Mouse (Mus musculus): Measurements from ENCODE around the gene Pitpnc1. TPM values are rescaled to one million over a fixed set of nuclear protein-coding genes. Genes with fewer than 3 reads are reported as not detected.

The Pitpnc1 gene
- polyA plus RNA-seq, 1 experiment from 2014 or later = 20.8 TPM

- Histone ChIP-seq H3K4me3 (ENCODE audit: low read length) (no peak overlapping the region), H3K9ac (ENCODE audit: low read length) (no peak overlapping the region), H3K36me3 (ENCODE audit: control insufficient read depth, insufficient read depth) (no peaks in the 10 kb centered on the region), H3K27me3 (ENCODE audit: control insufficient read depth, insufficient read depth, low read length) (no peaks in the 10 kb centered on the region), H3K27ac (ENCODE audit: low read length) (no peak overlapping the region), H3K4me1 (ENCODE audit: control insufficient read depth, insufficient read depth, low read length) (peaks cover 12% of the 10 kb centered on the region), H3K9me3 (replicated peaks; ENCODE audit: control insufficient read depth, low read length) (no peaks in the 10 kb centered on the region), H3K4me2 (ENCODE audit: low read depth, low read length) (no peak overlapping the region)
- WGBS = 85% methylated on average over 7 of the region's 7 CpGs
- no peak for ATAC-seq (replicated peaks; ENCODE audit: extremely low read depth, insufficient read depth, low FRiP score)
Observed at GRCm38 (mm10) chr11:107408886-107409285, 61.6 kb downstream of the Pitpnc1 start.

- Histone ChIP-seq H3K36me3 (ENCODE audit: control insufficient read depth, insufficient read depth) (no peaks in the 10 kb centered on the region), H3K4me2 (ENCODE audit: low read depth, low read length) (no peak overlapping the region), H3K9me3 (replicated peaks; ENCODE audit: control insufficient read depth, low read length) (no peaks in the 10 kb centered on the region), H3K27ac (ENCODE audit: low read length) (no peak overlapping the region), H3K4me1 (ENCODE audit: control insufficient read depth, insufficient read depth, low read length) (peaks cover under 1% of the 10 kb centered on the region; the same call in 1 of the 2 replicates), H3K4me3 (ENCODE audit: low read length) (no peak overlapping the region), H3K27me3 (ENCODE audit: control insufficient read depth, insufficient read depth, low read length) (no peaks in the 10 kb centered on the region), H3K9ac (ENCODE audit: low read length) (no peak overlapping the region)
- WGBS = 75% methylated on average over 9 of the region's 9 CpGs
- ATAC-seq (replicated peaks; ENCODE audit: extremely low read depth, insufficient read depth, low FRiP score) = no peak
Observed at GRCm38 (mm10) chr11:107407698-107408097, 62.8 kb downstream of the Pitpnc1 start.

GRCm38 (mm10) chr11:107405606-107406333 is 64.7 kb downstream of the Pitpnc1 start:
- WGBS = 95% methylated on average over 11 of the region's 11 CpGs

GRCm38 (mm10) chr11:107403309-107403708 is 67.2 kb downstream of the Pitpnc1 start:
- H3K9me3 ChIP-seq (replicated peaks; ENCODE audit: control insufficient read depth, low read length) = no peaks in the 10 kb centered on the region; the same call in 1 of the 2 replicates
- no peaks in the 10 kb centered on the region for H3K4me1 ChIP-seq (ENCODE audit: control insufficient read depth, insufficient read depth, low read length)
- WGBS = 72% methylated on average over 10 of the region's 10 CpGs
- no peak overlapping the region for H3K27ac ChIP-seq (ENCODE audit: low read length)
- no peak overlapping the region for H3K9ac ChIP-seq (ENCODE audit: low read length)
- no peak overlapping the region for H3K4me3 ChIP-seq (ENCODE audit: low read length)
- ATAC-seq (replicated peaks; ENCODE audit: extremely low read depth, insufficient read depth, low FRiP score) = no peak
- H3K27me3 ChIP-seq (ENCODE audit: control insufficient read depth, insufficient read depth, low read length) = no peaks in the 10 kb centered on the region
- no peak overlapping the region for H3K4me2 ChIP-seq (ENCODE audit: low read depth, low read length)
- H3K36me3 ChIP-seq (ENCODE audit: control insufficient read depth, insufficient read depth) = no peaks in the 10 kb centered on the region

More at GRCm38 (mm10) chr11:107405606-107406333, 64.7 kb downstream of the Pitpnc1 start:
- Histone ChIP-seq H3K4me3 (ENCODE audit: low read length) (no peak overlapping the region), H3K27ac (ENCODE audit: low read length) (no peak overlapping the region), H3K9me3 (replicated peaks; ENCODE audit: control insufficient read depth, low read length) (no peaks in the 10 kb centered on the region; the same call in 1 of the 2 replicates), H3K4me2 (ENCODE audit: low read depth, low read length) (no peak overlapping the region), H3K9ac (ENCODE audit: low read length) (no peak overlapping the region), H3K4me1 (ENCODE audit: control insufficient read depth, insufficient read depth, low read length) (no peaks in the 10 kb centered on the region), H3K36me3 (ENCODE audit: control insufficient read depth, insufficient read depth) (no peaks in the 10 kb centered on the region), H3K27me3 (ENCODE audit: control insufficient read depth, insufficient read depth, low read length) (no peaks in the 10 kb centered on the region)
- no peak for ATAC-seq (replicated peaks; ENCODE audit: extremely low read depth, insufficient read depth, low FRiP score)

DNA sequence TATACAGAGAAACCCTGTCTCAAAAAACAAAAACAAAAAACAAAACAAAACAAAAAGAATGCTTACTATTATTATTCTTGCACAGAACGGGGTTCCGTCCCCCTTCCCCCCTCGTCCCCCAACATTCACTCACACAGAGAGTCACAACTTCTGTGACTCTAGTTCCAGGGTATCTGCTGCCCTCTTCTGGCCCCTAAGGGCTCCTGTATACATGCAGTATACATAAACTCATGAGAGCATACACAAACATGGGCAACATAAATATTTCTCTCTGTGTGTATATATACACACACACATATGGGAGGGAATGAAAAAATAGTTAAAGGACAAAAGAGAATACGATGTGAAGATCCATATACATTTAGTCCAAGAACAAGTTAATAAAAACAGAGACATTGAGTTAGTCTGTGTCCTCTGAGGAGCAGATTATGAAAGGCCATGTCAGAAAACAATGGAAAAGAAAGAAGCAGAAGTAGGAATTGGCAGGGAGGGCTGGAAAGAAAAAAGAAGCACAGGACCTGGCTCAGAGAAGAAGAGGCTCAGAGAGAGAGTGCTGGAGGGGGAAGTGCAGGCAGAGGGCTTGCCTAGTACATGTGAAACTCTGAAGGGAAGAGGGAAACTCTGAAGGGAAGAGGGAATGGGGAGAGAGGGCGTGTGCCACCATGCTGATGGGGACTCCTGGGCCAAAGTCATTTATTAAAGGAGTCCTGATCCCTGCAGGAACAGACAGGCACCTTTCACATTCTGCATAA is 68.5 kb downstream of the Pitpnc1 start:
- ATAC-seq (replicated peaks; ENCODE audit: extremely low read depth, insufficient read depth, low FRiP score) = no peak
- Histone ChIP-seq H3K27ac (ENCODE audit: low read length) (no peak overlapping the region), H3K9ac (ENCODE audit: low read length) (no peak overlapping the region), H3K4me2 (ENCODE audit: low read depth, low read length) (no peak overlapping the region), H3K4me1 (ENCODE audit: control insufficient read depth, insufficient read depth, low read length) (0 out of 2 replicates have a peak, but pooled peaks cover 5% of the 10 kb centered on the region), H3K36me3 (ENCODE audit: control insufficient read depth, insufficient read depth) (no peaks in the 10 kb centered on the region), H3K27me3 (ENCODE audit: control insufficient read depth, insufficient read depth, low read length) (no peaks in the 10 kb centered on the region), H3K9me3 (replicated peaks; ENCODE audit: control insufficient read depth, low read length) (no peaks in the 10 kb centered on the region; the same call in 1 of the 2 replicates), H3K4me3 (ENCODE audit: low read length) (no peak overlapping the region)
- 94% methylated on average over 5 of the region's 5 CpGs for WGBS

DNA sequence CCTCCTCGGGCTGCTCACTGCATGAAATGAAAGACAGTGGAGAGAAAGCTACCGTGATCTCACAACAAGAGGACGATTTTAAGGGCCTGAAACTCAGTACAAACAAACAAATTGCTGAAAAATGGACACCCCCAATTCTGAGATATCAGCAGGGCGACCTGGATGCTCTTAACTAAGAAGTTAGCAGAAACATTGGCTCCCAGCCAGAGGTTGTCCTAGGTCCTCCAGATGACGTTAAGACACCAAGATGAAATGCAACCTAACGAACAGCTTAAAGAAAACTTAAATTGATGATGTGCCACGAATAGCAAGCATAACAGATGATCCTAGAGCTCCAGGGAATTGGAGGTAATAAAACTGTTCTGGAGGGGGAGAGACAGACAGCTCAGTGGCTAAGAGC is 69.7 kb downstream of the Pitpnc1 start:
- Histone ChIP-seq H3K9me3 (replicated peaks; ENCODE audit: control insufficient read depth, low read length) (no peaks in the 10 kb centered on the region; the same call in 1 of the 2 replicates), H3K36me3 (ENCODE audit: control insufficient read depth, insufficient read depth) (no peaks in the 10 kb centered on the region), H3K4me3 (ENCODE audit: low read length) (no peak overlapping the region), H3K27ac (ENCODE audit: low read length) (no peak overlapping the region), H3K9ac (ENCODE audit: low read length) (no peak overlapping the region), H3K4me1 (ENCODE audit: control insufficient read depth, insufficient read depth, low read length) (0 out of 2 replicates have a peak, but pooled peaks cover 5% of the 10 kb centered on the region), H3K27me3 (ENCODE audit: control insufficient read depth, insufficient read depth, low read length) (no peaks in the 10 kb centered on the region), H3K4me2 (ENCODE audit: low read depth, low read length) (no peak overlapping the region)
- WGBS = 72% methylated on average over 7 of the region's 7 CpGs
- ATAC-seq (replicated peaks; ENCODE audit: extremely low read depth, insufficient read depth, low FRiP score) = no peak

DNA sequence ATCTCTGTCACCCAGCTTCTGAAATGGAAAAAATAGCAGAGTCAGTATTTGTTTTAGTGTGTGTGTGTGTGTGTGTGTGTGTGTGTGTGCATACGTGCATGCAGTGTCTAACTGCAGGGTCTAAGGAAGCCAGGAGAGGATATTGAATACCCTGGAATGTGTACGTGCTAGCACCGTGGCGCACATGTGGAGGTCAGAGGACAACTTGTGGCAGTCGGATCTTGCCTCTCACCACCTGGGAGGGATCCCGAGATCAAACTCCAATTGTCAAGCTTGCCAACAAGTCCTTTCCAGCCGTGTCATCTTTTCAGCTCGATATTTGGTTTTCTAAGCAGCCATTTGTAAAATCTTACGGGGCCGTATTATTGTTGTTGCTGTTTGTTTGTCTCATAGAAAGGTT is 70.5 kb downstream of the Pitpnc1 start:
- Histone ChIP-seq H3K9ac (ENCODE audit: low read length) (no peak overlapping the region), H3K4me2 (ENCODE audit: low read depth, low read length) (no peak overlapping the region), H3K4me1 (ENCODE audit: control insufficient read depth, insufficient read depth, low read length) (0 out of 2 replicates have a peak, but pooled peaks cover 5% of the 10 kb centered on the region), H3K27me3 (ENCODE audit: control insufficient read depth, insufficient read depth, low read length) (no peaks in the 10 kb centered on the region), H3K9me3 (replicated peaks; ENCODE audit: control insufficient read depth, low read length) (no peaks in the 10 kb centered on the region; the same call in 1 of the 2 replicates), H3K4me3 (ENCODE audit: low read length) (no peak overlapping the region), H3K36me3 (ENCODE audit: control insufficient read depth, insufficient read depth) (no peaks in the 10 kb centered on the region), H3K27ac (ENCODE audit: low read length) (no peak overlapping the region)
- no peak for ATAC-seq (replicated peaks; ENCODE audit: extremely low read depth, insufficient read depth, low FRiP score)
- WGBS = 77% methylated on average over 10 of the region's 10 CpGs

DNA sequence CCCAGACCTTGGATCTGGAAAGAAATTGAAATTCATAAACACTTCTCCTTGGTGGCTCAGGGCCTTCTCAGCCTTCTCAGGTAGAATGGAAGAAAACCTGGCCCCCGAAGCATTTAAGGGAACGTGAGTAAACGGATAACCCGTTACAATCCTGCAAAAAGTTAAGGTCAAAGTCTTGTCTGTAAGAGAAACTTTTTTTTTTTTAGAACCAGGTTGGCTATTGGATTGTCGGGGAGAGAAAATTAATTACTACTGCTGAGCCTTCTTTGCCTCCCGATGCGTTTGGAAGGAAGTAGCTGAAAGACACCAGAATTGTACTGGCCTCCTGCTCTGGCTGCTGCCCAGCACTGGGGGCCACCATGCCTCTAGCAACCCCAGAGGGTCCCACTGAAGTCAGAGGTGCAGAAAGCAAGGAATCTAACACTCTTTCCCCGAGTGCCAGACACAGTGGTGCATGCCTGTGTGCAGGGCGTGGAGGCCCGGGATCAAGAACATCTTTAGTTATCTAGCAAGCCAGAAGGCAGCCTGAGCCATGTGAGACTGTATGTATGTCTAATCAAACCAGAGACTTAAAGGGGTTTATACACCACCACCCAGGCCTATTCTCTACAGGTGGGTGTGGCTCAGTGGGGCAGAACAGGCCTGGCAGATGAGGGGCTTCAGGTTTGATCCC is 73.0 kb downstream of the Pitpnc1 start:
- no peaks in the 10 kb centered on the region for H3K27me3 ChIP-seq (ENCODE audit: control insufficient read depth, insufficient read depth, low read length)
- no peak overlapping the region for H3K4me2 ChIP-seq (ENCODE audit: low read depth, low read length)
- H3K9ac ChIP-seq (ENCODE audit: low read length) = no peak overlapping the region
- WGBS = 50% methylated on average over 10 of the region's 10 CpGs
- no peaks in the 10 kb centered on the region for H3K36me3 ChIP-seq (ENCODE audit: control insufficient read depth, insufficient read depth)
- 0 out of 2 replicates have a peak, but pooled peaks cover 5% of the 10 kb centered on the region for H3K4me1 ChIP-seq (ENCODE audit: control insufficient read depth, insufficient read depth, low read length)
- no peak overlapping the region for H3K4me3 ChIP-seq (ENCODE audit: low read length)
- H3K27ac ChIP-seq (ENCODE audit: low read length) = 0 out of 2 replicates have a peak overlapping the region, but pooled peaks have one; percentile 9
- H3K9me3 ChIP-seq (replicated peaks; ENCODE audit: control insufficient read depth, low read length) = no peaks in the 10 kb centered on the region; the same call in 1 of the 2 replicates
- no peak for ATAC-seq (replicated peaks; ENCODE audit: extremely low read depth, insufficient read depth, low FRiP score)

Measured in heart, embryonic 16.5 days (tissue).